Mouse (Mus musculus) MEL (cell line): ENCODE results near the gene Rnf115.

Experiments used
- CHD1 ChIP-seq: IDR thresholded peaks from 2 replicates; pipeline ENCODE4 v1.6.1; 2012; ENCODE audit warnings: low read depth, mild to moderate bottlenecking, inconsistent platforms, low read length, improper control_type of control experiment
- CTCF ChIP-seq, 3 experiments: IDR thresholded peaks in 2 of 3; conservative IDR thresholded peaks in 1 of 3; 2 replicates each; pipeline ENCODE4 v1.5.1; 2011 to 2012; ENCODE audit warnings: low read length in 3 of 3, low read depth in 2 of 3, mild to moderate bottlenecking in 2 of 3, improper control_type of control experiment in 1 of 3, inconsistent platforms in 1 of 3, mixed read lengths in 1 of 3, moderate library complexity in 1 of 3; ENCODE audit not compliant: control insufficient read depth in 1 of 3, insufficient read depth in 1 of 3, poor library complexity in 1 of 3, severe bottlenecking in 1 of 3
- E2F4 ChIP-seq: IDR thresholded peaks from 2 replicates; pipeline ENCODE4 v1.6.1; 2011; ENCODE audit warnings: low read depth, low read length, improper control_type of control experiment, borderline replicate concordance
- EP300 ChIP-seq, 2 experiments: IDR thresholded peaks; 2 replicates each; pipeline ENCODE4 v1.6.1; 2011; ENCODE audit warnings: improper control_type of control experiment in 2 of 2, low read length in 2 of 2, low read depth in 1 of 2, mild to moderate bottlenecking in 1 of 2
- GATA1 ChIP-seq: IDR thresholded peaks from 2 replicates; pipeline ENCODE4 v1.6.1; 2011; ENCODE audit warnings: low read depth, low read length, improper control_type of control experiment
- MAX ChIP-seq: IDR thresholded peaks from 2 replicates; pipeline ENCODE4 v1.6.1; 2011; ENCODE audit warnings: low read length, improper control_type of control experiment
- MAZ ChIP-seq: IDR thresholded peaks from 2 replicates; pipeline ENCODE4 v1.6.1; 2012; ENCODE audit warnings: low read depth, mild to moderate bottlenecking, inconsistent platforms, low read length, improper control_type of control experiment
- MEF2A ChIP-seq: IDR thresholded peaks from 2 replicates; pipeline ENCODE4 v1.6.1; 2014; ENCODE audit warnings: low read depth, mild to moderate bottlenecking, inconsistent platforms, low read length, improper control_type of control experiment; ENCODE audit not compliant: poor library complexity, insufficient replicate concordance, severe bottlenecking; ENCODE audit errors: extremely low read depth
- MXI1 ChIP-seq: IDR thresholded peaks from 2 replicates; pipeline ENCODE4 v1.6.1; 2011; ENCODE audit warnings: mild to moderate bottlenecking, low read depth, low read length, improper control_type of control experiment
- POLR2AphosphoS5 ChIP-seq: IDR thresholded peaks from 2 replicates; pipeline ENCODE4 v1.6.1; 2012; ENCODE audit warnings: low read depth, borderline replicate concordance, mild to moderate bottlenecking, inconsistent platforms, low read length, moderate library complexity, mixed read lengths
- UBTF ChIP-seq: IDR thresholded peaks from 2 replicates; pipeline ENCODE4 v1.6.1; 2012; ENCODE audit warnings: low read depth, mild to moderate bottlenecking, inconsistent platforms, low read length, improper control_type of control experiment, moderate library complexity, borderline replicate concordance; ENCODE audit not compliant: insufficient read depth
- ZNF384 ChIP-seq: IDR thresholded peaks from 2 replicates; pipeline ENCODE4 v1.6.1; 2012; ENCODE audit warnings: low read depth, mild to moderate bottlenecking, inconsistent platforms, low read length, improper control_type of control experiment

- TF ChIP-seq ZNF384 (no peak), MAX (no peak), CTCF (IDR thresholded peaks at IDR 0.05 in 2 of 3, conservative IDR thresholded peaks at IDR 0.05 in 1 of 3; ENCODE audit: control insufficient read depth in 1 of 3, insufficient read depth in 1 of 3, low read depth in 2 of 3, low read length in 3 of 3, poor library complexity in 1 of 3, severe bottlenecking in 1 of 3) (no peak), EP300 (IDR thresholded peaks at IDR 0.05; ENCODE audit: low read depth in 1 of 2, low read length in 2 of 2) (no peak), E2F4 (no peak), MXI1 (no peak), MAZ (no peak), CHD1 (no peak), GATA1 (no peak), POLR2AphosphoS5 (no peak), MEF2A (no peak), UBTF (no peak)
Observed at GRCm38 (mm10) chr3:96701003-96701402, 26.5 kb upstream of the Rnf115 start.
